Mouse (Mus musculus) 3134 (cell line): ENCODE results near the gene Cav3.

Experiments used
- DNase-seq: peaks from one replicate; pipeline ENCODE4 v3.0.0-alpha.2; 2011; ENCODE audit warnings: low spot score; ENCODE audit not compliant: insufficient read length; ENCODE audit errors: extremely low read depth

Cav3 gene

GRCm38 (mm10) chr6:112459341-112459749, at the start of gene Cav3:
TSS of gene Cav3 (plus strand) at chr6:112459505.
- DNase-seq: no peak

- DNase-seq: no peak
Observed at GRCm38 (mm10) chr6:112419333-112419732, 40.0 kb upstream of the Cav3 start.

DNA sequence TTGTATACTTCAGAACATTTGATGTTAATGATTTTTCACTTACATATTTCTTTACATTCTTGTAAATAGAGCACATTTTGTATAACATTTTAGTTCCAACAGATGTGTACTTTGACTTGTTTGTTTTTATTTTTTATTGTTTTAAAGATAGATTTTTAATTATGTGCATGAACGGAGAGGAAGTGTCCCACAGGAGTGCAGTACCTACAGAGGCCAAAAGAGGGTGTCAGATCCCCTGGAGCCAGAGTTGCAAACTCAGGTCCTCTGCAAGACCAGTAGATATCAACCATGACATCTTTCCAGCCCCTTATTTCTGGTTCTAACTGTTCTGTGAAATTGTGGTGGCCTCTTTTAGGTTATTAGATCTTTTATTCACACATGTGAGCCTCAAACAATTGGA, 38.4 kb upstream of the Cav3 start:
- DNase-seq: no peak

DNA sequence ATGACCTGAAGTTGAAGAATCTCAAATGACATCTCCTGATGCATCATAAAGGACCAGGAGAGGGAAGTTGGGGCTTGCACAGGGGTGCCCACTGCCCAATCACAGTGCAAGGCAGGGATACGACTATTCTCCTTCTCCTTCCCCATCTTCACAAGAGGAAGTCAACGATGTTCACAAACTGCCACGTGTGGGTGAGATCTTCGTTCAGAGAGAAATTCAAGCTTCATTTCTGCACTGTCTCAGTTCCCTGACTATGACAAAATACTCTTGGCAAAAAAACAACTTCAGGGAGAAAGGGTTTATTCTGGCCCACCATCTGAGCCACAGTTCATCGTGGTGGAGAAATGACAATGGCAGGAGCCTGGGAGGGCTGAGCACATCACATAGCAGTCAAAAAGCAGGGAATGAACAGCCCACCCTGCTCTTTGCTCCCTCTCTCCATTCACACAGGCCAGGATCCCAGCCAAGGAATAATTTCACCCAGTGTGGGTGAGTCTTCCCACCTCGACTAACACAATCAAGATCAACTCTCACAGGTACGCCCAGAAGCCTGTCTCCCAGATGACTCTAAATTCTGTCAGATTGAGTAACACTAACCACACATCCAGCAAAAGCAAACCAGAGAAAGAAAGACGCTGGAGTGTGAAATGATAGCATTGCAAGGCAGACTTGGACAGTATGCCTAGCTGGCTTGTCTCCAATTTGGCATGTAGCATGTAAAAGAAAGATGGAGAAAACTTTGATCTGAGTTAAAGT, 35.4 kb upstream of the Cav3 start:
- DNase-seq: no peak

GRCm38 (mm10) chr6:112426018-112426732, 33.1 kb upstream of the Cav3 start:
- DNase-seq: no peak

GRCm38 (mm10) chr6:112445675-112446074, 13.6 kb upstream of the Cav3 start:
- no peak for DNase-seq

DNA sequence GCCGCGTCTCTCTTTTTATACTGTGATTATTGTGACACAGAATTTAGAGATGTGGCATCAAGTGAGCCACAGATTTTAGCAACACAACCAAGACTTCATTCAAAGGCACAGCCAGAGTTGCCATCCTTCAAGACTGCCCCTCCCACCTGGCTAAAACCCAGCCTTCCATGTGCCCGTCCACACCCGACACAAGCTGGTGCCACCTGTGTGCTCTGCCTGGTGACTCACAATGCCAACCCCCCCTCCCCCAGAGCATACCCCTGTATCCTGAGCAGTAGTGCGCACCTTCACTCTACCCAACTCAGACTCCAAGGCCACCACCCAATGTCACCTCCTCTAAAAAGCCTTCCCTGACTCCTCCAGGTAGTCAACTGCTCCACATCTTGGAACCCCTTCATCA, 2.2 kb downstream of the Cav3 start:
- no peak for DNase-seq

GRCm38 (mm10) chr6:112463331-112463730, 4.0 kb downstream of the Cav3 start:
- no peak for DNase-seq

DNA sequence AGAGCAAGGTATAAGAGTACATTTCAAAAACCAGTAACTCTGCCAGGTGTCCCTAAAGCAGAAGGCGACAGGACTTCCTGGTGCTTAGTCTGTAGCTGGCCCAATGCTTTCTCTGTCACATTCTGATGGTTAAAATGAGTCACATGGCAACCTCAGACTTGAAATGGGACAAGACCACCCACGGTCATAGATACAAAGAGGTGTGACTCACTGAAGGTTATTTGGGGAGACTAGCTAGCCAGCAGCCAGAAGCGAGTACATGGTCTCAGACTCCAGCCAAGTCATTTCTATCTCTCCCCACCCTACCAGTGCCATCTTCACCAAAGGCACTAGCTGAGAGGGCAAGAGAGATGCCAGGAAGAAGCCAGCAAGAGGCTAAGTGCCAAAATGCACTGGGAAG, 6.1 kb downstream of the Cav3 start:
- DNase-seq: no peak

GRCm38 (mm10) chr6:112466001-112466400, 6.7 kb downstream of the Cav3 start:
- no peak for DNase-seq

DNA sequence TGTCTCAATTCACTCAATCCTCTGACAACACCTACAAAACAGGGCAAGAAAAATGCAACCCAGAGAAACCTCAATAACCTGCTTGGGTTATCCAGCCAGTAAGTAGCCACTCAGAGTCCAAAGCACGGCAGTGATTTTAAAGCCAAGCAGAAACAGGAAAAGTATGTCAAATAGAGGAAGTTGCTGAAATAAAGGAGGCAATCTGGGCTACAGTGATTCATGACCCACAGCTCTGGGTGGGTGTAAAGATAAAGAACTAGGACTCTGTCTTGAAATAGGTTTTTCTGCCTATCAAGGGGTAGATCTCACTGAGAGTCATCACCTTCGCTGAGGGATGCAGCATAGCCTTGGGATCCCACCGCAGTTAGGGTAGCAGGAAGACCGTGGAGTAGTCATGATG, 12.3 kb downstream of the Cav3 start:
- DNase-seq: no peak

DNA sequence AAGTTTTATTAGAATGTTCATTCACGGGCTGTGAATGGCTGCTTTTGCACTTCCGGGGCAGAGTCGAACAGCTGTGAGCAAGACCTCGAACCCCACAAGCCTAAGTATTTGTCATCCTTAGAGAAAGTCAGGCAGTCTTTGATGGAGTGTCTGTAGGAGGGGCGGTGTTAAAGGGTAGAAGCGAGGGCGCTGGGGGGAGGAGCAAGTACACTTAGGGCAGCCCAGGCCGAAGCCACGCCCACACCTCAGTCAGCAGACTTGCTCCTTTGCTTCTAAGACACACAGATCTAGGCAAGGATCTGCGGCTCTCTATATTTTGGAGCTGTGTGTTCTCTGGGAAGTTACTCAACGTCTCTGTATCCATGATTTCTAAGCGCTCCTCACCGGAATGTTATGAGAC, 20.6 kb downstream of the Cav3 start:
- DNase-seq: no peak

DNA sequence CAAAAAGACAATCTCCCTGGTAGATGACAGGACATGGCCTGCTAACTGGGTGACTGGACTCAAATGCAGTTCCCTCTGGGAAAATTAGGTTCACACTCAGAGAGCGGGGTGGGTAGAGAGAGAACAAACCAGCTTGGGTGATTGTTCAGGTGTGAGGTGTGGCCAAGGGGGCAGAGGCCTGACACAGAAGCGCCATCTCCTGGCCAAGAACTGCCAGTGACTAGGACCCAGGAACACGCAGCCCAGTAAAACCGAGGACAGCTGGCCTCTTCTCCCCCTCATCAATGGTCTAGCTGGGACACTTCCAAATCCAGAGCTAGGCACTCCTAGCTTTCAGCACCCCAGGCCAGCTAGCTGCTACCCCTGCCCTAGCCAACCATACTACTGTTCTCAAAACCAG, 25.0 kb downstream of the Cav3 start:
- DNase-seq: no peak

DNA sequence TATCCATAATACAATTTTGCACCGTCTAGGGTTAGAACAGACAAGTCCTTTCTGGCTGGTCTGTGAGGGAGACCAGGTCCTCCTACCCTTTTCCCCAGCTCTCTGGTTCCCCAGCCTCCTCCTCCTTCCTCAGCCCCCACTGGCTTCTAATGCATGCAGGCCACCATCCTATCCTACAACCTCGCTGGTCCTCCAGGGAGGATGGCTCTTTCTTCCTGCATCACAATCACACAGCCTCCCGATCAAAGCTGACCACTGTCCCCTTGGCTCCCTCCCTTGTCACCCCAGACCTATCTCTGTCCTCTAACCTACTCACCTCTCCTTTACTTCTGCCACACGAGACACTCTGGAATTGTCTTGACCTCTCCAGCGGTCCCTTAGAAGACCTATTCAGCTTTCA, 28.7 kb downstream of the Cav3 start:
- no peak for DNase-seq

GRCm38 (mm10) chr6:112488821-112489180, 29.5 kb downstream of the Cav3 start:
- peak; percentile 30 for DNase-seq

GRCm38 (mm10) chr6:112489181-112489909, 30.0 kb downstream of the Cav3 start:
- peak; percentile 27 for DNase-seq

- no peak for DNase-seq
Observed at GRCm38 (mm10) chr6:112489910-112490559, 30.7 kb downstream of the Cav3 start, which contains the start of gene Oxtr. TSS of gene Oxtr (minus strand) at chr6:112489943.

GRCm38 (mm10) chr6:112490625-112491242, 31.4 kb downstream of the Cav3 start:
- DNase-seq: peak; percentile 39

- DNase-seq: no peak
Observed at GRCm38 (mm10) chr6:112491521-112491920, 32.2 kb downstream of the Cav3 start.

DNA sequence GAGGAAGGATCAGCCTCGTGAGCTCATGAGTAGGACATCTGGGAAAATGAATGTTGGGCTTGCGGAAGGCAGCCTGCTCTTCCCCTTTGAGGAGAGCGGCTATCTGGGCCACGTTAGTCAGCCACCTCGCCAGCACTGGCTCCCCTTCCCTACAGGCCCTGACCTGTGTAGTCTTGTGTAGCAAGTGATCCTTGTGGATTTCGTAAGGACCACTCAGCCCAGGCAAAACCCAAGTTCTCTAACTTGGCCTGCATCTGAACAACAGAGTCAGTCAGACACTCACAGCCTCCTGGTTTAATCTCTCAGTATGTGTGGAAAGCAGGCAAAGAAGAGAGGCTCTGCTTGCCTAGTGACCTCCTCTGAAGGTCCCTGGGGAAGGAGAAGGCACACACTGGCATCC, 33.4 kb downstream of the Cav3 start:
- no peak for DNase-seq

DNA sequence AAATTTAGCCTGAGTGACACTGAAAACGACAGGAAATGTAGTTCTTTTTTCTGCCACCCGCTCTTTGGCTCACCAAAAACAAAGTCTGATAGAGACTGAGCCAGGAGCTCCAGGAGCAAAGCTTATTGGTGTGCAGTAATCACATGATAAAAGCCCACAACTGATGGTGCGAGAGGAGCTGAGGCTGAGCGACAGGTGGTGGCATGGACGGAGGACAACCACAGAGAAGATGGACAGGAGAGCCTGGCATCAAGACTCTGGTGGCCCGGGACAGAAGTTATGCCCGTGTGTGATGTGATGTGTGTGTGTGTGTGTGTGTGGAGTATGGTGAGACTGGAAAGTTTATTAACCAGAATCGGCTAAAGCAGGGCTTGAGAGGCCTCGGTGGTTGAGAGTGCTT, 34.1 kb downstream of the Cav3 start:
- DNase-seq: no peak
